Mouse (Mus musculus) duodenum, adult 2 months (tissue): ENCODE data around the gene Hs3st4. TPM values are rescaled to one million over a fixed set of nuclear protein-coding genes. Genes with fewer than 3 reads are reported as not detected.

Experiments used
- polyA plus RNA-seq: library from polyadenylated mRNA; depleted of rRNA; stranded (reverse); fragments of >200 nt; gene quantifications from 2 replicates; pipeline ENCODE4 v1.2.3, GENCODE M21; 2012; ENCODE audit warnings: low replicate concordance; rRNA removed

The Hs3st4 gene
- 0.09 and 0.13 TPM in 2 replicates for polyA plus RNA-seq

DNA sequence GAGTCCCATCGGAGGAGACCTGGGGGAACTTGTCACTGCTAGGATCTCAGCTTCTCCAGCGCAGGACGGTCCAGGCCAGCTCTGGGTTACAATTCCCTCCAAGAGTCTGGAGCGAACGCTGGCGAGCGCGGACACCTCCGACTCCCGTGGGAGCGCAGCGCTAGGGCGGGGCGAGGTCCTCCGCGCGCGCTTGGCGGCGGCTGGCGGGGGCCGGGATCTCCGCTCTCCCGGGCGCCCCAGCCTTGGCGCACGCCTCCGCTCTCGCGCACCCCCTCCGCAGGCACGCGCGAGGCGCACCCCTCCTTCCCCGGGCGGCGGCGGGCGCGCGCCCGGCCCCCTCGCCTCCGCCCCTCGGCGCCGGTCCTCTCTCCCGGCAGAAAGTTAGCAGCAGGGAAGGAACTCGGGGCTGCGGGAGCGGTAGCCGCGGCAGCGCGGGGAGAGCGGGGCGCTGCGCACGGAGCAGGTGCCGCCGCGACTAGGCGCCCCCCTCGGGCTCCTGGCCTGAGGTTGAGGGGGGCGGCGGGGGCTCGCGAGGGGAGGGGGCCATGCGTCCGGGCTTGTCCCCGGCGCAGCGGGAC lies at the start of gene Hs3st4:
Gene Hs3st4 (plus strand): TSS at position 409 of the 578 bp plus-strand sequence.

